Mouse (Mus musculus) heart, embryonic 16.5 days (tissue): Measurements from ENCODE around the gene Krtap14. TPM values are rescaled to one million over a fixed set of nuclear protein-coding genes. Genes with fewer than 3 reads are reported as not detected.

Source experiments
- ATAC-seq: fragments of 200-750 bp; cut with Nextera tagmentation; replicated peaks from 2 replicates; pipeline ENCODE4 v1.8.0; 2017; ENCODE audit warnings: moderate number of reproducible peaks; ENCODE audit not compliant: insufficient read depth, low FRiP score; ENCODE audit errors: extremely low read depth
- H3K27ac ChIP-seq: fragments of 300-500 bp; sonication (generic); 2 replicates; pipeline ENCODE4 v1.5.1; 2014; ENCODE audit warnings: mild to moderate bottlenecking, low read length, control low read depth, moderate library complexity
- H3K27me3 ChIP-seq: fragments of 300-500 bp; sonication (generic); 2 replicates; pipeline ENCODE4 v1.6.1; 2014; ENCODE audit warnings: low read length, mixed read lengths; ENCODE audit not compliant: control insufficient read depth, insufficient read depth
- H3K36me3 ChIP-seq: fragments of 300-500 bp; sonication (generic); 2 replicates; pipeline ENCODE4 v1.6.1; 2014; ENCODE audit not compliant: control insufficient read depth, insufficient read depth
- H3K4me1 ChIP-seq: fragments of 300-500 bp; sonication (generic); 2 replicates; pipeline ENCODE4 v1.6.1; 2014; ENCODE audit warnings: low read length, mixed read lengths; ENCODE audit not compliant: control insufficient read depth, insufficient read depth
- H3K4me2 ChIP-seq: fragments of 300-500 bp; sonication (generic); 2 replicates; pipeline ENCODE4 v1.6.1; 2014; ENCODE audit warnings: low read depth, mild to moderate bottlenecking, control low read depth, low read length
- H3K4me3 ChIP-seq: fragments of 300-500 bp; sonication (generic); 2 replicates; pipeline ENCODE4 v1.5.1; 2014; ENCODE audit warnings: mild to moderate bottlenecking, control low read depth, low read length
- H3K9ac ChIP-seq: fragments of 300-500 bp; sonication (generic); 2 replicates; pipeline ENCODE4 v1.6.1; 2014; ENCODE audit warnings: low read length, control low read depth
- H3K9me3 ChIP-seq: fragments of 300-500 bp; sonication (generic); replicated peaks from 2 replicates; pipeline ENCODE4 v1.6.1; 2016; ENCODE audit warnings: low read length; ENCODE audit not compliant: control insufficient read depth
- WGBS: fragments of 180-500 bp; shearing (Covaris S2); extraction: QIAGEN DNeasy Blood & Tissue Kit; methylation state at CpG from one replicate; pipeline ENCODE4 v1.1.7; 2014; 5-methylcytosine and 5-hydroxymethylcytosine counted together
- polyA plus RNA-seq: library from polyadenylated mRNA; unstranded; fragments of >200 nt; fragmentation: Nextera tagmentation; extraction: Ambion mirVana; gene quantifications from 2 replicates; pipeline ENCODE4 v1.2.1, GENCODE M21; 2015

Krtap14 gene
- polyA plus RNA-seq, 1 experiment from 2014 or later = not detected

DNA sequence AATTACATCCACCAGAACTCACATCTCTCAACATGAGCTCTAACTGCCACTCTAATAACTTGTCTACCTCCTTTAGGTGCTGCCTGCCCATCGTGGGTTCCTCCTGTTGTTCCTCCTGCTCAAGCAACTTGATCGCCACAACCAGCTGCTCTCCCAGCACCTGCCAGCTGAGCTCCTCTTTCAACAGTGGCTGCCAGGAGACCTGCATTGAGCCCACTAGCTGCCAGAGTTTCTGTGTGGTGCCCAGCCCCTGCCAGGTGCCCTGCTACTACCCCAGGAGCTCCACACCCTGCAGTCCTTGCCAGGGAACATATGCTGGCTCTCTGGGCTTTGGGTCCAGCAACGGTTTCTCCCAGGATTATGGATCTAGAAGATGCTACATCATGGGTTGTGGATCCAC, 5.9 kb downstream of the Krtap14 start, which contains the start of gene Krtap15:
TSS of gene Krtap15 (plus strand) at position 150 of the 400 bp plus-strand sequence.
- Histone ChIP-seq H3K9me3 (no peaks in the 10 kb centered on the region), H3K4me3 (no peak within 1 kb of the TSS), H3K9ac (no peak within 1 kb of the TSS), H3K27ac (no peak within 1 kb of the TSS), H3K36me3 (no peaks in the 10 kb centered on the region), H3K27me3 (no peaks in the 10 kb centered on the region), H3K4me1 (no peaks in the 10 kb centered on the region), H3K4me2 (no peak within 1 kb of the TSS)
- no peak for ATAC-seq
- 63% methylated on average over 3 of the region's 3 CpGs for WGBS

DNA sequence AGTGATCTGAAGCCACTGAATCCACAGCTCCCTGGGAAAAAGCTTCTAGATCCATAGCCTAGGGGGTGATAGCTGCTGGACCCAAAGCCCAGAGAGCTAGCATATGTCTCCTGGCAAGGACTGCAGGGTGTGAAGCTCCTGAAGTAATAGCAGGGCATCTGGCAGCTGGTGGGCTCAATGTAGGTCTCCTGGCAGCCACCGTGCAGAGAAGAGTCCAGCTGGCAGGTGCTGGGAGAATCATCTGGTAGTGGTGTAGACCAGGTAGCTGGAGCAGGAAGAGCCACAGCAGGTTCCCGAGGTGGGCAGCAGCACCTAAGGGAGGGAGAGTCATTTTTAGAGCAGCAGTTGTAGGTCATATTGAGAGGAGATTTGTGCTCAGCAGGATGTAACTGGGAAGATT, 14.1 kb downstream of the Krtap14 start, which contains the start of gene Gm20741:
TSS of gene Gm20741 (minus strand) at position 394 of the 400 bp plus-strand sequence.
- no peak within 1 kb of the TSS for H3K4me2 ChIP-seq
- H3K9ac ChIP-seq = no peak within 1 kb of the TSS
- no peak for ATAC-seq
- no peaks in the 10 kb centered on the region for H3K36me3 ChIP-seq
- H3K4me3 ChIP-seq = no peak within 1 kb of the TSS
- 75% methylated on average over 2 of the region's 2 CpGs for WGBS
- no peaks in the 10 kb centered on the region for H3K27me3 ChIP-seq
- H3K4me1 ChIP-seq = no peaks in the 10 kb centered on the region
- no peak within 1 kb of the TSS for H3K27ac ChIP-seq
- H3K9me3 ChIP-seq = no peaks in the 10 kb centered on the region

DNA sequence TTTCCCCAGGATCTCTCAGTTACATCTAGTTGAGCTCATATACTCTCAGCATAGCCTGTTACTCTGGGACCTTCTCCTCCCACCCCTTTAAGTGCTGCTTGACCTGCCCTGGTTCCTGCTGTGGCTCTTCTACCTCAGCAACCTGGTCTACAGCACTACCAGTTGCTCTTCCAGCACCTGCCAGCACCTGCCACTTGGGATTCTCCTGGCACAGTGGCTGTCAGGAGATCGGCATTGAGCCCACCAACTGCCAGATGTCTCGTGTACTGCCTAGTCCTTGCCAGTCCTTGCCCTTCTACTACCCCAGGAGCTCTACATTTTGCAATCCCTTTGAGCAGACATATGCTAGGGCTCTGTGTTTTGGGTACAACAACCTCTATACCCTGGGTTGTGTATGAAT, 39.2 kb downstream of the Krtap14 start:
- no peak for ATAC-seq

DNA sequence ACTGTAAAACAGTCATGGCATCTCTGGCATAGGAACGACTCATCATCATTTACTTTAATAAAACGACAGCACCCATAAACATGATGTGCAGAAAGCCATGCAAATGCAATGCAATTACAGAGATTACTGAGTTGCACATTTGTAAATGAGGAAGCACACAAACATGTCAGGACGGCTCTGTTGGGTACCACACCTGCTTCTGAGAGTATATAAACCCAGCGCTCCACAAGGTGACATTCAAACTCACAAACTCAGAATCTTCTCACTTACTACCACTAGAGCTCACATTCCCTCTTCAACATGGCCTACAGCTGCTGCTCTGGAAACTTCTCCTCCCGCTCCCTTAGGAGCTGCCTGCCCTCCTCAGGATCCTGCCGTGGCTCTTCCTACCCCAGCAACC, 48.3 kb downstream of the Krtap14 start, which contains the start of gene Gm5965:
TSS of gene Gm5965 (plus strand) at position 301 of the 400 bp plus-strand sequence.
- Histone ChIP-seq H3K4me3 (no peak within 1 kb of the TSS), H3K9me3 (no peaks in the 10 kb centered on the region), H3K36me3 (no peaks in the 10 kb centered on the region), H3K27me3 (no peaks in the 10 kb centered on the region), H3K4me2 (no peak within 1 kb of the TSS), H3K4me1 (no peaks in the 10 kb centered on the region), H3K9ac (no peak within 1 kb of the TSS), H3K27ac (no peak within 1 kb of the TSS)
- no peak for ATAC-seq
- WGBS = 78% methylated on average over 5 of the region's 6 CpGs

More for the DNA sequence above, 39.2 kb downstream of the Krtap14 start:
- Histone ChIP-seq H3K4me1 (no peaks in the 10 kb centered on the region), H3K27me3 (no peaks in the 10 kb centered on the region), H3K9ac (no peak overlapping the region), H3K4me3 (no peak overlapping the region), H3K4me2 (no peak overlapping the region), H3K9me3 (peaks cover 4% of the 10 kb centered on the region; the same call in 1 of the 2 replicates), H3K27ac (no peak overlapping the region), H3K36me3 (no peaks in the 10 kb centered on the region)
- WGBS = 78% methylated on average over 2 of the region's 2 CpGs

DNA sequence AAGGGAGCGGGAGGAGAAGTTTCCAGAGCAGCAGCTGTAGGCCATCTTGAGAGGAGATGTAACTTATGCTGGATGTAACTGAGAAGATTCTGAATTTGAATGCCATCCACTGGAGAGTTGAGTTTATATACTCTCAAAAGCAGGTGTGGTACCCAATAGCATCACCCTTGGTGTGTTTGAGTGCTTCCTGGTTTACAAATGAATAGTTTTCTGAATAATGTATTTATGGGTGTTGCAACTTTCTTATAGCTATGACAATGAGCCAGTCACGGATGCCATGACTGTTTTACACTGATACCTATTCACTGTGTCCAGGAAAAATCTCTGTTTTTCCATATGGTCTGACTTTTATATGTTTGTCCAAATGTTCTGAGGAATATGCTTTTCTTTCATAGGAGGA, 51.8 kb downstream of the Krtap14 start, which contains the start of gene 2310057N15Rik:
TSS of gene 2310057N15Rik (minus strand) at position 101 of the 400 bp plus-strand sequence.
- Histone ChIP-seq H3K36me3 (no peaks in the 10 kb centered on the region), H3K4me3 (no peak within 1 kb of the TSS), H3K9me3 (no peaks in the 10 kb centered on the region), H3K27ac (no peak within 1 kb of the TSS), H3K4me2 (no peak within 1 kb of the TSS), H3K27me3 (no peaks in the 10 kb centered on the region), H3K4me1 (no peaks in the 10 kb centered on the region), H3K9ac (no peak within 1 kb of the TSS)
- 75% methylated on average over 2 of the region's 2 CpGs for WGBS
- ATAC-seq = no peak

Other genes with a start within 250 kb of the Krtap14 start
- gene Krtap24-1, start 213.9 kb downstream of the Krtap14 start, polyA plus RNA-seq = not detected in 2 replicates
- gene 2310079G19Rik, start 198.5 kb downstream of the Krtap14 start, polyA plus RNA-seq = not detected in 2 replicates
- not detected in 2 replicates for gene Krtap26-1, start 178.3 kb downstream of the Krtap14 start, polyA plus RNA-seq
- gene Krtap27-1, start 154.5 kb downstream of the Krtap14 start, polyA plus RNA-seq = not detected in 2 replicates
- gene 2310061N02Rik, start 118.2 kb downstream of the Krtap14 start, polyA plus RNA-seq = not detected in 2 replicates
- not detected in 2 replicates for gene Krtap13-1, start 97.3 kb downstream of the Krtap14 start, polyA plus RNA-seq
- gene Krtap13, start 74.5 kb downstream of the Krtap14 start, polyA plus RNA-seq = 0.22 TPM in 1 of 2 replicates, not detected in the other
- gene 2310034C09Rik, start 67.3 kb downstream of the Krtap14 start, polyA plus RNA-seq = 0.14 TPM in 1 of 2 replicates, not detected in the other
- not detected in 2 replicates for gene 2310057N15Rik, start 51.9 kb downstream of the Krtap14 start, polyA plus RNA-seq
- not detected in 2 replicates for gene Gm5965, start 48.2 kb downstream of the Krtap14 start, polyA plus RNA-seq
- gene Gm20741, start 13.9 kb downstream of the Krtap14 start, polyA plus RNA-seq = not detected in 2 replicates
- gene Krtap15, start 5.9 kb downstream of the Krtap14 start, polyA plus RNA-seq = not detected in 2 replicates
- not detected in 2 replicates for gene Krtap19-1, start 43.3 kb upstream of the Krtap14 start, polyA plus RNA-seq
- gene Krtap19-2, start 48.1 kb upstream of the Krtap14 start, polyA plus RNA-seq = not detected in 2 replicates
- not detected in 2 replicates for gene Krtap19-3, start 51.9 kb upstream of the Krtap14 start, polyA plus RNA-seq
- gene Krtap19-4, start 58.9 kb upstream of the Krtap14 start, polyA plus RNA-seq = not detected in 2 replicates
- not detected in 2 replicates for gene Krtap19-5, start 70.3 kb upstream of the Krtap14 start, polyA plus RNA-seq
- not detected in 2 replicates for gene Krtap19-9b, start 106.1 kb upstream of the Krtap14 start, polyA plus RNA-seq
- gene Krtap16-3, start 136.7 kb upstream of the Krtap14 start, polyA plus RNA-seq = not detected in 2 replicates
- not detected in 2 replicates for gene Krtap22-2, start 184.6 kb upstream of the Krtap14 start, polyA plus RNA-seq
- not detected in 2 replicates for gene Gm10229, start 189.1 kb upstream of the Krtap14 start, polyA plus RNA-seq
- gene Krtap6-1, start 205.6 kb upstream of the Krtap14 start, polyA plus RNA-seq = not detected in 2 replicates
- not detected in 2 replicates for gene Gm10228, start 215.3 kb upstream of the Krtap14 start, polyA plus RNA-seq
- not detected in 2 replicates for gene Krtap6-5, start 221.7 kb upstream of the Krtap14 start, polyA plus RNA-seq
- not detected in 2 replicates for gene 1110025L11Rik, start 237.9 kb upstream of the Krtap14 start, polyA plus RNA-seq